Mouse (Mus musculus) heart, adult 2 months (tissue): ENCODE measurements around the gene Aqp12. TPM values are rescaled to one million over a fixed set of nuclear protein-coding genes. Genes with fewer than 3 reads are reported as not detected.
A peak's percentile ranks its signal among the peaks of the same experiment; 100 is the strongest.
"Not testable (repeated sequence)": the region's sequence is repeated elsewhere in the genome, so short reads cannot be mapped to it uniquely, and the experiment has no call there.

Source experiments
- DNase-seq, 2 experiments: peaks; one replicate each; pipeline ENCODE4 v3.0.0; 2021
- H3K27ac ChIP-seq: fragments of 200-600 bp; 2 replicates; pipeline ENCODE4 v1.8.1; 2022
- H3K27me3 ChIP-seq: fragments of 200-500 bp; 2 replicates; pipeline ENCODE4 v1.6.1; 2012; ENCODE audit warnings: mild to moderate bottlenecking, low read length, inconsistent platforms, mixed read lengths; ENCODE audit not compliant: control insufficient read depth, insufficient read depth
- H3K36me3 ChIP-seq: fragments of 200-500 bp; 2 replicates; pipeline ENCODE4 v1.6.1; 2012; ENCODE audit warnings: low read length, inconsistent platforms; ENCODE audit not compliant: control insufficient read depth, insufficient read depth
- H3K4me1 ChIP-seq: fragments of 200-500 bp; 2 replicates; pipeline ENCODE4 v1.6.1; 2011; ENCODE audit warnings: low read length; ENCODE audit not compliant: control insufficient read depth, insufficient read depth
- H3K4me3 ChIP-seq: fragments of 200-600 bp; 2 replicates; pipeline ENCODE4 v1.8.1; 2022
- H3K79me2 ChIP-seq: fragments of 200-500 bp; replicated peaks from 2 replicates; pipeline ENCODE4 v1.6.1; 2012; ENCODE audit warnings: mild to moderate bottlenecking, inconsistent platforms, low read length, moderate library complexity, mixed read lengths; ENCODE audit not compliant: control insufficient read depth, insufficient read depth
- H3K9ac ChIP-seq: fragments of 200-500 bp; 2 replicates; pipeline ENCODE4 v1.6.1; 2012; ENCODE audit warnings: low read depth, mild to moderate bottlenecking, control low read depth, inconsistent platforms, low read length, mixed read lengths
- CTCF ChIP-seq: fragments of 200-600 bp; IDR thresholded peaks from 2 replicates; pipeline ENCODE4 v1.8.1; 2022; ENCODE audit warnings: antibody characterized with exemption, mild to moderate bottlenecking, moderate library complexity
- EP300 ChIP-seq: fragments of 200-500 bp; IDR thresholded peaks from 2 replicates; pipeline ENCODE4 v1.6.1; 2011; ENCODE audit warnings: low read depth, low read length, control low read depth; ENCODE audit not compliant: insufficient read depth
- POLR2A ChIP-seq: fragments of 200-500 bp; IDR thresholded peaks from 2 replicates; pipeline ENCODE4 v1.6.1; 2011; ENCODE audit warnings: mild to moderate bottlenecking, low read depth, low read length, control low read depth; ENCODE audit not compliant: insufficient read depth
- WGBS: fragments of 180-500 bp; shearing (Covaris S2); methylation state at CpG from one replicate; pipeline ENCODE4 v1.1.7; 2018; 5-methylcytosine and 5-hydroxymethylcytosine counted together
- intact Hi-C: fragments of 180-260 bp; cut with DNase I; formaldehyde crosslinking; loops from one replicate; pipeline ENCODE4 v1.15.1; 2025
- long read RNA-seq: library from polyadenylated mRNA; stranded (forward); transcript quantifications from one replicate; pipeline ENCODE4 v2.0.0, GENCODE M21; 2021
- polyA plus RNA-seq: library from polyadenylated mRNA; depleted of rRNA; stranded (reverse); fragments of >200 nt; gene quantifications from 2 replicates; pipeline ENCODE4 v1.2.3, GENCODE M21; 2012; rRNA removed
- total RNA-seq, 2 experiments: library from RNA; stranded (reverse); gene quantifications; 2 replicates each; pipeline ENCODE4 v1.2.3; 2021

The Aqp12 gene
- total RNA-seq (not detected), polyA plus RNA-seq (not detected in 2 replicates)
- long read RNA-seq, result 0 reads

DNA sequence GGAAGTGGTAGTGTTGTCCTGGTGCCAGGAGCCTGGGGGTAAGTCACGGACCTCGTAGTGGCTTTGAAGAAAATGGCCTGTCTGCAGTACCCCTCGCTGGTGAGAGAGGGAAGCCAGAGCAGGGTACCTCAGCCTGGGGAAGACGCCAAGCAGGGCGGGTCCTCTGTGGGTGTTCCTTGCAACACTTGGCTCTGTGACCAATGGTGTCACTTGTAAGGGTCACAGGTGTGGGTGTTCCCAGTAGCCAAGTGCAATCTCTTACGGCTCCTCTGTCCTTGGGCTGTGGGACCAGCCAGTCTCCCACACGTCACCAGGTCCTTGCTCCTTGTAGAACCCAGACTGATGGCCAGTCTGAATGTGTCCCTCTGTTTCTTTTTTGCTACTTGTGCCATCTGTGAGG is at the start of gene Aqp12:
Gene Aqp12 (plus strand): TSS at position 274 of the 400 bp plus-strand sequence.
- no peaks in the 10 kb centered on the region for H3K27me3 ChIP-seq
- 70% methylated on average over 7 of the region's 7 CpGs for WGBS
- peaks cover 1% of the 10 kb centered on the region; the same call in 1 of the 2 replicates for H3K4me1 ChIP-seq
- no peak within 1 kb of the TSS for H3K4me3 ChIP-seq
- no peak for DNase-seq
- H3K9ac ChIP-seq, result no peak within 1 kb of the TSS
- intact Hi-C loops, result no loop called here
- no peak within 1 kb of the TSS for H3K27ac ChIP-seq
- no peaks in the 10 kb centered on the region for H3K79me2 ChIP-seq
- no peaks in the 10 kb centered on the region for H3K36me3 ChIP-seq
- no peak for TF ChIP-seq EP300
- no peak for TF ChIP-seq POLR2A
- no peak for TF ChIP-seq CTCF

DNA sequence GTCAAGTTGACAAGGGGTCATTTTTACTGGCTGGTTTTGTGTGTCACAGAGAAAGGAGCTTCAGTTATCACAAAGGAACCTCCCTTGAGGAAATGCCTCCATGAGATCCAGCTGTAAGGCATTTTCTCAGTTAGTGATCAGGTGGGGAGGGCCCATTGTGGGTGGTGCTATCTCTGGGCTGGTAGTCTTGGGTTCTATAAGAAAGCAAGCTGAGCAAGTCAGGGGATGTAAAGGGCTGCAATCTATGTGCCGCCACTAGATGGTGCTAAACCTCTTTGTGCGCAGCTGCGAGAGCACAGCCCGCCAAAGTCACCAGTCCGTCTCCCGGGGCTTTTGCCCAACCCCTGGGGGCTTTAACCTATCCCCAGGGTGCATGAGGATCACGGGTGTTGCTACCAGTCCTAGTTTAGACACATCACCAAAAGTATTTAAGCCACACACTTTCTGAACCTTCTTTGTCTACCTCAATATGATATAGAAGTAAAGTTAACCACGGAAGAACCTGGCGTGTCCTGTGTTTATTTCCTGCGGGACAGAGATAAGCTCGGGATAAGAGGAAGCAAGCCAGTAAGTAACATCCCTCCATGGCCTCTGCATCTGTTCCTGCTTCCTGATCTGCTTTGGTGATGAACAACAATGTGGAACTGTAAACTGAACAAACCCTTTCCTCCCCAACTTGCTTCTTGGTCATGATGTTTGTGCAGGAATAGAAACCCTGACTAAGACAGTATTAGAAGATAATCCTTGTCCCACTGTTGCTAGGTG is 49.4 kb upstream of the Aqp12 start:
- not testable (repeated sequence) for H3K36me3 ChIP-seq, H3K9ac ChIP-seq, H3K27me3 ChIP-seq, H3K27ac ChIP-seq, H3K79me2 ChIP-seq, H3K4me1 ChIP-seq
- H3K4me3 ChIP-seq, result peak overlapping the region; percentile 18; the same call in 1 of the 2 replicates
- 5% methylated on average over 11 of the region's 11 CpGs for WGBS
- intact Hi-C loops, result loop anchor here (2.0 to 5.0 kb wide), 4 partner anchors 24 to 216 kb away; no protein-coding TSS in a partner anchor
- TF ChIP-seq CTCF, result peak; percentile 91
- peak; percentile 72 to 80 for DNase-seq

GRCm38 (mm10) chr1:92958999-92959398 is 47.1 kb upstream of the Aqp12 start:
- intact Hi-C loops, result loop anchor here (1.0 to 5.0 kb wide), 4 partner anchors 53 to 213 kb away; no protein-coding TSS in a partner anchor
- no peak for DNase-seq
- H3K4me1 ChIP-seq, result no peaks in the 10 kb centered on the region; the same call in 1 of the 2 replicates
- no peak overlapping the region for H3K4me3 ChIP-seq
- TF ChIP-seq CTCF (no peak), EP300 (no peak), POLR2A (no peak)
- WGBS, result 67% methylated on average over 1 of the region's 1 CpGs
- no peak overlapping the region for H3K9ac ChIP-seq
- no peak overlapping the region for H3K27ac ChIP-seq
- H3K36me3 ChIP-seq, result no peaks in the 10 kb centered on the region
- H3K27me3 ChIP-seq, result no peaks in the 10 kb centered on the region
- no peaks in the 10 kb centered on the region for H3K79me2 ChIP-seq

DNA sequence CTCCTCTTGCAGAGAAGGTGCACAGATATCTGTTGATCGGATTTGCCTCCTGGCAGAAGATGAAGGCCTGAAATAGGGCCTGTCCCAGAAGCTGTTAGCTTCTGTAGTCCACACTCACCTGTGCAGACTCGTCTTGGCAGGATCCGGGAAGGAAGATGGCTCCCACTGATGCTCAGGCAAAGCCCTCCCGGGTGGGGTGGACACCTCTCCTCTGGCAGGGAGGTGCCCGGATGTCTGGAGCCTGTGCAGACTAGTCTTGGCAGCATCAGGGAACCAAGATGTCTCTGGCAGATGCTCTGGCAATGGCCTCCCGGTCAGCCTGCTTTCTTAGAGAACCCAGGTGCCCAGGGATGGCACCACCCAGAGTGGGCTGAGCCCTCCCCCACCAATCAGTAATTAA is 35.3 kb upstream of the Aqp12 start:
- intact Hi-C loops, H3K4me3 ChIP-seq, H3K4me1 ChIP-seq, H3K36me3 ChIP-seq, H3K9ac ChIP-seq, DNase-seq, H3K79me2 ChIP-seq, H3K27me3 ChIP-seq, H3K27ac ChIP-seq: not testable (repeated sequence)
- 88% methylated on average over 6 of the region's 6 CpGs for WGBS

GRCm38 (mm10) chr1:92971879-92972795 is 34.0 kb upstream of the Aqp12 start:
- Histone ChIP-seq H3K27me3 (no peaks in the 10 kb centered on the region), H3K4me3 (no peak overlapping the region), H3K36me3 (no peaks in the 10 kb centered on the region), H3K4me1 (peaks cover 2% of the 10 kb centered on the region), H3K27ac (no peak overlapping the region), H3K79me2 (no peaks in the 10 kb centered on the region), H3K9ac (no peak overlapping the region)
- peak in 1 of 2 experiments; percentile 24 for DNase-seq
- TF ChIP-seq EP300 (no peak), CTCF (no peak), POLR2A (no peak)
- intact Hi-C loops, result no loop called here
- 52% methylated on average over 7 of the region's 7 CpGs for whole genome bisulfite sequencing

- intact Hi-C loops, result no loop called here
- no peak overlapping the region for H3K9ac ChIP-seq
- 50% methylated on average over 1 of the region's 1 CpGs for WGBS
- H3K27me3 ChIP-seq, result no peaks in the 10 kb centered on the region
- H3K79me2 ChIP-seq, result no peaks in the 10 kb centered on the region
- peaks cover 2% of the 10 kb centered on the region for H3K4me1 ChIP-seq
- no peak for TF ChIP-seq CTCF
- TF ChIP-seq POLR2A, result no peak
- no peak for TF ChIP-seq EP300
- no peak overlapping the region for H3K27ac ChIP-seq
- no peaks in the 10 kb centered on the region for H3K36me3 ChIP-seq
- DNase-seq, result peak; percentile 52 to 60
- H3K4me3 ChIP-seq, result no peak overlapping the region
Measured at GRCm38 (mm10) chr1:92972854-92973253, 33.3 kb upstream of the Aqp12 start.
